Mouse (Mus musculus) lung, postnatal 25 days (tissue): Measurements from ENCODE around the gene Sh3bgrl.

Experiments used
- DNase-seq: peaks from one replicate; pipeline ENCODE4 v3.0.0; 2022; ENCODE audit warnings: low spot score

Sh3bgrl gene

DNA sequence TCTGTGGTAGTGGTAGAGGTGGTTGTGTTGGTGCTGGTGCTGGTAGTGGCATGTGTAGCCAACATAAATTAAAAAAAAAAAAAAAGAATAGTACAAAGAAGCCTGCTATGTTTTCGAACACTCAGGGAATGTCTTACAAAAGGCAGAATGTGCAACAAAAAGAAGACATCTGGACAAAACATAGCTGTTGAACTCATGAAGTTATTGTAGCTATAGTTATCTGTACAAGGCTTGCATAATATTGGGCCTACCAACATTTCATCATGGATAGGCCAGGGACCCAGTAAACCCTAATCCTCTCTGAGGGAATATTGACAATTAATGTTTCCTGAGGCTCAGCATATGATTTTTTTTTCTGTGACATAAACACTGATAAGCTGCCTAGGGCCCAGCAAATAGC is 37.3 kb downstream of the Sh3bgrl start:
- no peak for DNase-seq

DNA sequence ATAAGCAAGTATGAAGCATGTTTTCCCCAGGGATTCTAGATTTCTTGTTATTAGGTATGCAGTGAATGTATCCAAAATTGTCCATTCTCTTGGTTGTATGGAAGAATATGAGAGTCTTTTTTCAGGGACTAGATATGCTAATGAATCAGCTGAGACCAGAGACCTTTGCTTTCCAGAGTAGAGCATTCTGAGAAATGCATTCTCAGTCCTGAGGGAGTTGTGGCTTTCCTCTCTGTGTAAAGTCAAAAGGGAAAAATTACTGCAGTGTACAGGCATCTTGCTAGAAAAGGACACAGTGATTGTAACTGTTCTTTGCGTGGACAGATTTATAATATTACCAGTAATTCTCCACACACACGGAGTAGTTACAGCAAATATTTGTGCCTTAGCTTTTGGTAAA is 38.3 kb downstream of the Sh3bgrl start:
- DNase-seq = no peak

DNA sequence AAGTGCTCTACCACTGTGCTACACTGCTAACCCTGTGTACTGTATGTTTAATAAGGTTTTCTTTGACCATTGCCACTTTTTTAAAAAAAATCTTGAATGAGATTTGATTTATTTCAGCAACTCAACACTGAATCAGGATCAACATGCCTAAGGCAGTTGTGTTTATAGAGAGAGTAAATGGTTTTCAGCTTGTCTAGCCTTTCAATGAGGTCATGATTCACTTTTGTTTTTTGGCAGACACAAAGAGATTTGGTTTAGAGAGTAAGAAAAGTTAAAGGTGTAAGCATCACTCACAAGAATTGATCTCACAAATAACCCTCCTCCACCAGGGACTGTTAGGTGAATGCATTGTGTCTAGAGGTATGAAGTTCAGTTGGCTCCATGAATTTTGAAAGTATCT is 41.1 kb downstream of the Sh3bgrl start:
- no peak for DNase-seq

DNA sequence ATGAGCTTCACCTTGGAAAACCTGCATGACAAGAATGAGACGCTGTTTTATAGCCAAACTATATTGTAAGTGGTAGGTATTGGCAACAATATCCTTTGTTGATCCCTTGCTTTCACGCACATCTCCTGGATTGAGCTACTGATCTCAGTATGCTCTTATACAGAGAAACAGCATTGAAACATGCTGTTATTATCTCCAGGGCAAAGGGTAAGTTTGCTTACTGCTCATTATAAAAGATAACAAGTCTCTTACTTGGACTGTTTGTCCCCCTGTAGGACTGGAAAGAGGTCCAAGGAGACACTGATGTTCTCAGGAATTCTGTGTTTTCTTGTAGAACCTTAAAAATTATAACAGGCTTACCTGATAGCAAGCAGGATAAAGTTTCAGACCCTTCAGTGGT is 41.7 kb downstream of the Sh3bgrl start:
- DNase-seq = no peak

DNA sequence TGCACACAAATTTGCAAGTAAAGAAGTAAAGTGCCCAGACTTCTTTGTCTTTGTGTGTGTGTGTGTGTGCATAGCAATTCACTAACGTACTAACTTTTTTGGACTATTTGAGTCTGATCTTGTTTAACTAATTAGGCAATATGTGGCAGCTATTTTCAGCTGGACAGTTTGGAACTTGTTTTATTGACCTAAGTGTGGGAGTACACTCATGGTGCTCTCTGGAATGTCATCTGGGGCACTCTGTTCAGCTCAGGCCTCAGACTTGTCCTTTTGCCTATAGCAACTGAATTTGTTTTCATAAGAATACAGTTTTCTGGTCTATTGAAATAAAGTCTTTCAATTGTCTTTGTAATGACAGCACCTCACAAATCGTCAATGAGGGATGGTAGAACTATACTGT is 42.1 kb downstream of the Sh3bgrl start:
- DNase-seq = no peak

DNA sequence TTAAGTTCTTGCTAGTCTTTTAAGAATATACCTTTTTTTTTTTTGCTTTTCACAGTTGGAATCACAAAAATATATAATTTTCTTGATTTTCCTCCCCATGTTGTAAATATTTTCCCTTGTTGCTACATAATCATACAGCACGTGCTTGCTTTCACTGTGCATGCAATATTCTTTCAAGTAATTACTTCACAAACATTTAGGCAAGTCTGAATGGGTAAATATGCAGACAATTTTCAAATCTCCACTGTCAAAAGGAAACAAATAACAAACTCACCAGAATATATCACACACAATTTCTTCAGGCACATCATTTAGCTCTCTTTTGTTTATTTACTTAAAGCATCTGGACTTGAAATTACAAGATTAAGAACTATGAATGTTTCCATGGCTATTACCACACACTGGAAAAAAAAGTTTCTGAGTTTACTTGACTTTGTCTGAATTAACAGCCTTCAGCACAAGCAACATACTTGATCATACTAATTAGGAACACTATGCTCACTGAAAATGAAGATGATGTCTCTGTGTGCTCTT is 46.2 kb downstream of the Sh3bgrl start:
- no peak for DNase-seq

DNA sequence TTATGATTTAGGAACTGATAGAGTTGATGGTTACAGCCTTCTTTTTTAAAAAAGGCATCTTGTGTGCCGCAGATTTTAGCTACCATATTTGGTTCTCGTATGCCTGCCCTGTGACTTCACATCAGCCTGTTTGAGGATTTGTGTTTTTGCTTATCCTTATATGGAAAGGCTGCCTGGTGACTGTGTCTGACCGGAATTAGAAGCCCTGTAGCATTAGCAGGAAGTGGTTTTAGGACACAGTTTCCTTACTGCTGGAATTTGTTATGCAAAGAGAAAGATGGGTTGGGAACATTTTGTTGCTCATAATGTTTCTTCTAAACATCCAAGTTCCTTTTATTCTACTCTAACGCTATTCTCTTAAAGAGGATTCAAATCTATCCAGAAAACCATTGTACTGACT is 47.1 kb downstream of the Sh3bgrl start:
- peak; percentile 54 for DNase-seq

DNA sequence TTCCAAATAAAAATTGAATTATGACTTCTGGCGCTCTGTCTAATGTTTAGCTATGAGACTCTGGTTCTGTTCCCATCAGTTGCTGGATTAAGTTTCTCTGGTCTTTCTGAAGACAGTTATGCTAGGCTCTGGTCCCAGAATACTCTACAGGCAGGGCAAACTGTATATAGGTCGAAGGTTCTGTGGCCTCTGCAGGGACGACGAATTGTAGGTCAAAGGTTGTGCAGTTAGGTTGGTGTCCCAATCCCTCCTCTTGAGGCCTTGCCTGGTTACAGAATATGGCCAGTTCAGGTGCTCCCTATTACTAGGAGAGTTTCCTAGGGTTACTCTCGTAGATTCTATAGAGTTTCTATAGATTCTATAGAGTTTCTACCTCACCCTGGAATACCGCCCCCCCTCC is 50.6 kb downstream of the Sh3bgrl start:
- no peak for DNase-seq

DNA sequence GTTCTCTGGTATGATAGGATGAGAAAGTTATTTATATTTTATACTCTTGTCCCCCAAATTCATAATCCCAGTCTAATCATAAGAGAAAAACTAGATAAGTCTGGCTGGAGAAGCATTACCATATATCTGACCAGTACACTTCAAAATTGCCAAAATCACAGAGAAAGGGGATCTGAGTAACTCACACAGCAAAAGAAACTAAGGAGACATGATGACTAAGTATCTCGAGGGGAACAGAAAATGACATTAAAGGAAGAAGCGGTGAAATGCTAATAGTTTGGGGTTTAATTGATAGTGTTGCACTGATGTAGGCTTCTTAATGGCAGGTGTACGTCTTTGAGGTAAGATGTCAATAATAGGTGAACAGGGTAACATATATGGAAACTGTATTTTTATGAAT is 51.9 kb downstream of the Sh3bgrl start:
- DNase-seq = no peak

DNA sequence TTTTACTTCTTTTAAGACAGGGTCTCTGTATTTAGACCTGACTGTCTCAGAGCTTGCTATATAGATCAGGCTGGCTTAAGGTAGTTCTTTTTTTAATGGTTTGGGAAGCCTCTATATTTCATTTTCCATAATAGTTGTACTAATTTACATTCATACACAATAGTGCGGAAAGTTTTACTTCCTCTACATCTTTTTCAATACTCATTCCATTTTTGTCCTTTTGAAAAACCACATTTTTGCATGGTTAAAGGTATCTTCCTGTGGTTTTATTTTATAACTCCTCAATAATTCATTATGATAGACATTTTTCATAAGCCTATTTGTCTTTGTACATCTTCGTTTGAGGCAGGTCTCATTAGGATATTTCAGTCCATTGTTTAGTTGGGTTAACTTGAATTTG is 56.1 kb downstream of the Sh3bgrl start:
- no peak for DNase-seq

DNA sequence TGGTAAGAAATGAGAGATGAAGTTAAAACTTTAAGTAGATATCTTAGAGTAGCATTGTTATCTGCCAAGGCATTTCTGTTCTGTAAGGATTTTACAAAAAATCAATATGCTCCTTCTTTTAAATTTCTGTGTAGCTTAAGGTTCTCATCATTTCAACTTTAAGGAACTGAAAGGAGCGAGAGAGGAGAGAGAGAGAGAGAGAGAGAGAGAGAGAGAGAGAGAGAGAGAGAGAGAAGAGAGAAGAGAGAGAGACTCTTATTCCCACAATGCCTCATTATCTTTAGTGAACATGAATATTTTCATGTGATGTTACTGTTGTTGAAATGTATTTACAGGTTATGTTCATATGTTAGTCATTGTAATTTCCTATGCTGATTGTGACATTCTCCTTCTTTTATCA is 65.2 kb downstream of the Sh3bgrl start:
- DNase-seq = no peak

DNA sequence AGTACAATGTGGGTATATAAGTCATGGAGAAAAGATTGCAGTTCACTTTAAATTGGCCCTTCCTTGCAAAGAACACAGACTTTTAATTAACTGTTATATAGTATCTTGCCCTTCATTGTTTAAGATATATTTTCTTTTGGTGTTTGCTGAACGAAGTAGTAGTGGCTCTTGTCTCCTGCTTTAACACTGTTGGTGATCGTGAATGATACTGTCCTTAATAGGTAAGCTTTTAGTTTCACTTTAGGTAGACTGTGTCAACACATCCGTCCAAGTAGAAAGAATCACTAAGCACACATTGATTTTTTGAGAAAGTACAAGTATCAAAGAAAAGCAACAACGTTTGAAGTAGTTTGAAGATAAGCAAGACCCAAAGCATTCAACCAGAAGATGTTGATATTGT is 65.7 kb downstream of the Sh3bgrl start:
- DNase-seq = no peak

DNA sequence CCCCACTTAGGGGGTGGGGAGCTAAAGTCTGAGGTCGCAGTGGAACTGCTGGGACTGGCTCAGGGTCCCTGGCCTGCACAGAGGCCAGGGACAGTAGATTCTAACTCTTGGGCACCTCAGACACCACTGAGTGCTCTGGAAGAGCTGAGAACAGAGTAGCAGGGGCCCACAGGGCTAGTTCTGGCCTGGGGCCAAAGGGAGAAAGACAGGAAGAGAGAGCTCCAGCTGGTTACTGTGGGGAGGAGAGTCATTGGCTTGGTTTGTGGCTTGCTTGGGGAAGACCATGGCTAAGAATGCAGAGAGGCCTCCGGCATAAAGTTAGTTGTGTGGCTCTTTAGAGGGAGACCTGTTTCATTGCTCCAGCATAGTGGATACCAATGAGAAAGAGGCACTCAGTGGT is 79.9 kb downstream of the Sh3bgrl start:
- DNase-seq = no peak

DNA sequence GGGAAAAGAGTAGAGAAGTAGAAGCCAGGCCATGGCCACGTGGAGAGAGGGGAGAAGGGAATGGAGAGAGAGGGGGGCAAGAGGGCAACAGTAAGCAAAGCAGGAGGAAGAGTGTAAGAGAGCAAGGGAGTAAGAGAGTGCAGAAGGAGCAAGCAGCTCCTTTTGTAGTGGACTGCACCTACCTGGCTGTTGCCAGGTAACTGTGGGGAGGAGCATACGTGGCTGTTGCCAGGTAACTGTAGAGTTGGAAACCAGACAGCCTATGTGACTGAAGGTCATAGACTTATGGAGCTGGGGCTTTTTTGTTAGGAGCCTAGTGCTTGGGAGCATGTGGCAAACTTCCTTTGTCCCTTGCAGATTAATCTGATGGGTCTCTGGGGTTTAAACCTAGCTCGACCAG is 80.3 kb downstream of the Sh3bgrl start:
- DNase-seq = no peak

DNA sequence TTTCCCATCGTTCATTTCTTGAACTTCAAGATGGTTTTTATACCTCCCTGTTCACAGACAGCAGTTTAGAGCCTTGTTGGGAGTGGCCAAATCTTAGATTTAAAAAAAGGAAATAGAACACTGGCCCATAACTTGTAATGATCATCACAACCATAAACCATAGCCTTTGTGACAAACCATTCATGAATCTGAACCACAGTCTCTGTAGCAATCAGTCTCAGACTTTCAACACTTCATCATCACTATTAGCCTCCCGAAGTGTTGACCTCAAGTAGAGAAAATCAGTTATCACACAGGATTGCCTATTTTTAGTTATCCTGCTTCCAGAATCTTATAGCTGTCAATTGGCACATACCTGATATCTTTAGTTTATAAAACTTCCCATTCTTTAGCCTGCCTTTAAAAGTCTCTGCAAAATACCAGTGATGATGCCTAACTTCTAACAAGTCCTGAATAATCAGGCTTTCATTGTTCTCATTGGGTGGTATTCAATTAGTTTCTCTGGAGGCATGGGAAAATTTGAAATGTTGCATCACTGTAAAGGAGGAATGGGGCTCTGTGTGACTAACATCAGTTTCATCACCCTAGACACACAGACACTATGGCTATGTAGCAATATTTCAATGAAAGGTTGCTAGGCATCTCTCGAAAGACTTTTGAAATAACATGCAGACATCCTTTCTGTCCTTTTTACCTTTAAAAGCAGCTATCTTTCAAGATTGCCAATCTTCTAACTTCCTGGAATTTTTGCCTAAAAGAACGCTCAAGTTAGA is 89.7 kb downstream of the Sh3bgrl start:
- no peak for DNase-seq

DNA sequence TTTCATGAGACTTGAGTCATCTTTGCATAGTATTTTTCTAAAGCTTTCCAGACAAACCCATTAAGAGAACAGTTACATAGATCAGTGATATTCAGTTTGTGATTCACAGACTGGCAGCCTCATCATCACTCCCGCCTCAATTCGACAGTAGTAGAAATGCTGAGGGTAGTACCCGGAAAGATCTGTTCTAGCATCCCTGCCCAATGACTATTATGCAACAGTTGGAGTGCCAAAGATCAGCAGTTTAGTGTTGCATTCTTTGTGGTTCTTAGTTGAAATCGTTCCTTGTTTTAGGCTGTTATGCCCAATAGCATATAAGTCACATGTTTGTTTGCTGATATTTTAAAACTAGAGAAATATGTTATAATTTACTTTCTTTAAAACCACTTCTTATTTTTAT is 94.4 kb downstream of the Sh3bgrl start:
- DNase-seq = peak; percentile 16

DNA sequence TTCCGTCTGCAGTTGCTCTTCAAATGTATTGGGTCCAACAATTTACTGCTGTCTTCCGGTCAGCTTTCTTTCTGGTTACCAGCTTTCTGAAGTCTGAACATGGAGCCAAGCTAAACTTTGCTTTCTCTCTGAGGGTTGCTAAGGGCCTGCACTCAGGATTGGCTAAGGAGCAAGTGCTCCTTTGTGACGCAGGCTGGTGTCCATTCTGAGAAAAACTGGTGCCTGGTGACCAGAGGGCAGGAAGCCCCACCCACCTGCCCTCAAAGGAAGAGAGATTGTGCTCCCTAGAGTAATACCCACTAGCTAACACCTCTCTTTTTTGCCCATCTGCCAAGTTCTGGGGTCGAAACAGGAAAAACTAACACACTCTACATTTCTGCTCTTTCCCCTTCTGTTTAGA is 95.8 kb downstream of the Sh3bgrl start:
- peak; percentile 50 for DNase-seq

DNA sequence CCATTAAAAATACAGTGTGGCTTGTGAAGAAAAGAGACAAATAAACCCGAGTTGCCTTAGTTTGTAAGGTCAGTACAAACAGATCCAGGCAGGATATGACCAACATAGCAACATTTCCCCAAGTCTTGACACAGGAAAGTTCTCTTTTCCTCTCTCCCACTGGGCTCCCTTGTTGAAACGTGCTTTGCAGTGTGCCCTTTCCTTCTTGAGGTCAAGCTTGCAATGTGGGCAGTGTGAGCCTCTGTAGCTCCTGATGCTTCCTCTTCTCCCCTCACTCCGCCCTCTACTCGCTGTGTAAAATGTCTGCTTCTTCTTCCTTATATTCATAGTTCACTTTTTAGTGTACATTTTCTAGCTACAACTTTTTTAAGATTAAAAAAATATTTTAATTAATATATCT is 96.3 kb downstream of the Sh3bgrl start:
- peak; percentile 58 for DNase-seq

DNA sequence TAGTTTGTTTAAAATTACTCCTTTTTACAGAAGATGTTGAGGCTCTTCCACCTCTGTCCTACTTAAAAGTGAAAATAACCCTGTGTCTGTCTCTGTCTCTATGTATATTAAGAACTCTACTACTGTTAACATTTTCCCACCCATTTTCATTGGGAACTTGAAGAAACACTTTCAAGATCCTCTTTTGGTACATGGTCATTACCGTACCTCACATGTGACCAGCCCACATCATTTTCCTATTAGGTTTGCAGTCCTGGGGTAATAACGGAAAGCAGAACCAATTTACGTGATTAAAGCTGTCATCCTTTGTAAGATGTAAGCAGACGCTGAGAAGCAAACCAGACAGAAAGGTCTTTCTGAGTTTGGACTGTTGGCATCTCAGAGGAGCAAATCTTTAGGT is 101.3 kb downstream of the Sh3bgrl start, which contains the start of gene Gm6377:
Gene Gm6377 (plus strand): TSS at position 289 of the 400 bp plus-strand sequence.
- DNase-seq = peak; percentile 10

DNA sequence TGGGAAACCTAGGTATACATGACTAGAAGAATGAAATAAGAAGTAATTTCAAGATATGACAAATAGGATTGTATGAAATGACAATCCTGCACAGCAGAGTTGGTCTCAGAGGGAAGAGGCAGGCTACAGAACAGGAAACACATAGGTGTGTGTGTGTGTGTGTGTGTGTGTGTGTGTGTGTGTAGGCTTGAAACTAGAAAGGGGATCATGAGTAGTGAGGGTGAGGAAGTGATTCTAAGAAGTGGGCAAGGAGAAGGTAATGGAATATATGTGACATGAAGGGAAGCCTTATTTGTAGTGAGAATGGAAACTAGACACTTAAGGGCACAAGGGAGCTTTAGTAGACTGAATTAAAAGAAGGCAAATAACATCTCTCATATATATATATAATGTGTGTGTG is 112.7 kb downstream of the Sh3bgrl start:
- no peak for DNase-seq

DNA sequence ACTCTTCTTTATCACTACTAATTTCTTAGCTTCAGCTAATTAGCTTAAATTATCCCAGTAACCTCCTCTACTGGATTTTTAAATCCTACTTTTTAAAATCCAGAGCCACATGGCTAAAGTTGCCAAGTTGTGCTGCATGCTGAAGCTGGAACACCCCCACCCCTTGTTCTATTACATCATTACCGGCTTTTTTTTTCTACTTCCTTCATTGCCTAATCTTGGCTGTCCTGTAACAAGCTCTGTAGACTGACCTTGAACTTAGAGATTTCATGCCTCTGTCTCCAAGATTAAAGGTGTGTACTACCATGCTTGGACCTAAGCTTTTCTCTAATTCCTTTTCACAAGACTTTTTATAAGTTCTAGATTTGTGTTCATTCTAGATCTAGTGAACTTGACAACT is 133.6 kb downstream of the Sh3bgrl start:
- DNase-seq = no peak

DNA sequence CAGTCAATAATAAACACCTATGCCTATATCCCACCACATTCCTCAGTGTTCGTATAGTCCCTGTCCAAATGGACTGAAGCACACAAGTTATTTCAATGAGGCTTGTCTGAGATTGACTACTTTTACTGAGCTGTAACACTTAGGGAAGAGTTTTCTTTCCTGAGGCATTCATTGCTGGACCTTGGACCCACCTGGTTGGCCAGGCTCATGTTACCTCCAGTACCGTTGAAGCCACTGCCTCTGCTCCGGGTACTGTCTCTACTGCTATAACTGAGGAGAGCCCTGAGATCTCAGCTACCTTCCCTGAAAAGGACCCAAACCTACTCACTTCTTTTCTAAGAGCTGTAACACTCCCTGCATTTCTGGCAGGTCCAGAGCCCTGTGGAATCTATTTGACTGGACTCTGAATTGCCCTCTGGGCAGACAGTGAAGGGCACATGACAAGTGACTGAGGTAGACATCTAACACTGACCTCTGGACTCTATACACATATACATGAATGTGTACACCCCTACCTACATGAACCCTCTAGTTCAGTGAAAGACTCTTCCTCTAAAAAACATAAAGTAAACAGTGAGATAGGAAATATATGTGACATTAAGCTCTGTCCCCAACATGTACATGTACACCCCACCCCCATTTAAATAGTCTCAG is 140.3 kb downstream of the Sh3bgrl start:
- DNase-seq = no peak

DNA sequence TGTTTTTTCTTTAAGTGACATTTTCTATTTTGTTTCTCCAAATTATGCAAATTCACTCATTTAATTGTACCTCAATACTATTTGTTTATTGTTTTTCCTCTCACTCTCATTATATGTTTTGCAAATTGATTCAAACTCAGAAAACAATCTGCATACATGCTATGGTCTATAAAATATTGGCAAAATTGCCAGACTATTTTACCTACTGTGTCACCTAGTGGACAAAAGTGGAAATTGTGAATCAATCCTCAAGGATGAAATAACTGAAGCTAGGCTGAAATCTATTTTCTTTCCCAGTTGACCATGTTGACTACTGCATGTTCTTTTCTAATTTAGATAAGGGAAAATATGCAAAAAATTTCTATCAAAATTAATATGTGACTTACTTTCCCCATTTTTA is 143.0 kb downstream of the Sh3bgrl start:
- DNase-seq = peak; percentile 32
